Mouse (Mus musculus) forebrain, postnatal 0 days (tissue): ENCODE measurements at regions not wholly inside any gene's neighbourhood (a gene's known extent, or its start where the extent isn't known, plus 50 kb on each side); places are given as distances from the start of the nearest gene placed in this dataset.

Source experiments
- ATAC-seq: fragments of 200-750 bp; cut with Nextera tagmentation; 2 replicates; pipeline ENCODE4 v1.8.0; 2017; ENCODE audit warnings: mild to moderate bottlenecking, moderate library complexity
- DNase-seq: peaks from one replicate; pipeline ENCODE4 v3.0.0-alpha.2; 2015
- H3K27ac ChIP-seq: fragments of 300-500 bp; sonication (generic); 2 replicates; pipeline ENCODE4 v1.5.1; 2014; ENCODE audit warnings: low read depth, mild to moderate bottlenecking, antibody characterized with exemption, low read length, moderate library complexity, mixed read lengths
- H3K27me3 ChIP-seq: fragments of 300-500 bp; sonication (generic); 2 replicates; pipeline ENCODE4 v1.6.1; 2014; ENCODE audit warnings: mild to moderate bottlenecking, low read length, mixed read lengths; ENCODE audit not compliant: insufficient read depth
- H3K36me3 ChIP-seq: fragments of 300-500 bp; sonication (generic); 2 replicates; pipeline ENCODE4 v1.6.1; 2014; ENCODE audit warnings: mild to moderate bottlenecking, moderate library complexity; ENCODE audit not compliant: insufficient read depth
- H3K4me1 ChIP-seq: fragments of 300-500 bp; sonication (generic); 2 replicates; pipeline ENCODE4 v1.6.1; 2014; ENCODE audit warnings: antibody characterized with exemption; ENCODE audit not compliant: insufficient read depth
- H3K4me2 ChIP-seq: fragments of 300-500 bp; sonication (generic); 2 replicates; pipeline ENCODE4 v1.6.1; 2014; ENCODE audit warnings: low read depth, mild to moderate bottlenecking, moderate library complexity
- H3K4me3 ChIP-seq: fragments of 300-500 bp; sonication (generic); 2 replicates; pipeline ENCODE4 v1.5.1; 2014; ENCODE audit warnings: low read depth, low read length, mixed read lengths
- H3K9ac ChIP-seq: fragments of 300-500 bp; sonication (generic); 2 replicates; pipeline ENCODE4 v1.6.1; 2014; ENCODE audit warnings: mild to moderate bottlenecking
- H3K9me3 ChIP-seq: fragments of 300-500 bp; sonication (generic); 2 replicates; pipeline ENCODE4 v1.6.1; 2016; ENCODE audit warnings: low read length
- CTCF ChIP-seq: sonication (generic); IDR thresholded peaks from 2 replicates; pipeline ENCODE4 v1.5.1; 2016; ENCODE audit warnings: antibody characterized with exemption, control low read depth, low read depth
- WGBS: fragments of 180-500 bp; shearing (Covaris S2); extraction: QIAGEN DNeasy Blood & Tissue Kit; methylation state at CpG from one replicate; pipeline ENCODE4 v1.1.7; 2014; 5-methylcytosine and 5-hydroxymethylcytosine counted together

- TF ChIP-seq CTCF: no peak
- no peak for ATAC-seq
- no peak overlapping the region for H3K4me2 ChIP-seq
Measured at GRCm38 (mm10) chr7:95460889-95461288, 710.2 kb upstream of the Tenm4 start.

GRCm38 (mm10) chr7:95465506-95465905 is 705.5 kb upstream of the Tenm4 start:
- no peak overlapping the region for H3K4me2 ChIP-seq
- no peaks in the 10 kb centered on the region for H3K36me3 ChIP-seq
- no peak overlapping the region for H3K27ac ChIP-seq
- no peak overlapping the region for H3K9ac ChIP-seq
- no peak for TF ChIP-seq CTCF
- ATAC-seq (no peak), DNase-seq (no peak)
- 83% methylated on average over 4 of the region's 4 CpGs for WGBS
- no peaks in the 10 kb centered on the region for H3K4me1 ChIP-seq
- H3K4me3 ChIP-seq: no peak overlapping the region
- no peaks in the 10 kb centered on the region for H3K27me3 ChIP-seq
- H3K9me3 ChIP-seq: no peaks in the 10 kb centered on the region

More at GRCm38 (mm10) chr7:95460889-95461288, 710.2 kb upstream of the Tenm4 start:
- H3K36me3 ChIP-seq: no peaks in the 10 kb centered on the region
- 85% methylated on average over 4 of the region's 4 CpGs for WGBS
- no peak for DNase-seq
- H3K27ac ChIP-seq: no peak overlapping the region
- H3K4me3 ChIP-seq: no peak overlapping the region
- no peaks in the 10 kb centered on the region for H3K4me1 ChIP-seq
- H3K9me3 ChIP-seq: no peaks in the 10 kb centered on the region
- no peak overlapping the region for H3K9ac ChIP-seq
- no peaks in the 10 kb centered on the region for H3K27me3 ChIP-seq

DNA sequence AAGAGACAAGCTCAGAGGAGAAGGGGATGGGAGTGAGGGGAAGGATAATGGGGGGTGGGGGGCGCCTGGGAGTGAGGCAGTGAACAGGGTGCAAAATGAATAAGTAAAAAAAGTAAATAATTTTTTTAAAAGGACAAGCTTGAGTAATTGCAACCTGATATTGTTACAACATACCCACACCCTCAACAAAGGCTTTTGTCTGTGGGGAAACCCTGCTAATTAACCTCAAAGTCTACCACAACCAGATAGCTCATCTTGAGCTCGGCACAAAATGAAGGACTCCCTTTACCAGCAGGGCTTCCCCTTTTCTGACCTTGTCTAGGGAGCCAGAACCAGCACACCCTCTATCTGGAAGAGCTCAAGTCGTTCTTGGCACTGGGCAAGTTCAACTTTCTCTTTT is 704.0 kb upstream of the Tenm4 start:
- no peak overlapping the region for H3K4me3 ChIP-seq
- no peak for TF ChIP-seq CTCF
- H3K4me1 ChIP-seq: no peaks in the 10 kb centered on the region
- H3K4me2 ChIP-seq: no peak overlapping the region
- H3K9ac ChIP-seq: no peak overlapping the region
- H3K9me3 ChIP-seq: no peaks in the 10 kb centered on the region
- no peaks in the 10 kb centered on the region for H3K36me3 ChIP-seq
- WGBS: 24% methylated on average over 3 of the region's 3 CpGs
- H3K27me3 ChIP-seq: no peaks in the 10 kb centered on the region
- ATAC-seq (no peak), DNase-seq (no peak)
- H3K27ac ChIP-seq: no peak overlapping the region

DNA sequence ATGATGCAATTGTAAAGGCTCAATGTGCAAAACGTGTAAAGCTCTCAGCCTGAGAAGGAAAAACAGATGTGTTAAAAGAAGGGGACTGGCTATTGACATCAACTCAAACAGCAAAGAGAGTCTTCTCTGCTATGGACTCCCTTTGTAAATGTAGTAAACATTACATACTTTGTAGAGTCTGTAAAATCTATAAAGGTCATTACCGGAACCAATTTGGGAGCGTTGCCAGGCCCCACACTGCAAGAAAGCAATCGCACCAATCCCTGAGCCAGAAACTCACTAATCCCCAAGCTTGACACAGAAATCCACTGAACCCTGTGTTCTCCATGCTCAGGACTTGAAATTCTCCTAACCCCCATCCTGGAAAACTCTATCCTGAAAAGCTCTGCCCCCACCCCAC is 697.2 kb upstream of the Tenm4 start:
- Histone ChIP-seq H3K9me3 (no peaks in the 10 kb centered on the region), H3K27me3 (no peaks in the 10 kb centered on the region), H3K27ac (no peak overlapping the region), H3K4me2 (no peak overlapping the region), H3K4me3 (no peak overlapping the region), H3K9ac (no peak overlapping the region), H3K36me3 (no peaks in the 10 kb centered on the region), H3K4me1 (no peaks in the 10 kb centered on the region)
- no peak for DNase-seq
- 52% methylated on average over 4 of the region's 4 CpGs for WGBS
- no peak for ATAC-seq
- TF ChIP-seq CTCF: no peak

GRCm38 (mm10) chr7:95480121-95480726 is 690.8 kb upstream of the Tenm4 start:
- TF ChIP-seq CTCF: no peak
- Histone ChIP-seq H3K27ac (no peak overlapping the region), H3K36me3 (no peaks in the 10 kb centered on the region), H3K27me3 (no peaks in the 10 kb centered on the region), H3K9me3 (no peaks in the 10 kb centered on the region), H3K4me2 (no peak overlapping the region), H3K4me3 (no peak overlapping the region), H3K4me1 (no peaks in the 10 kb centered on the region), H3K9ac (no peak overlapping the region)
- DNase-seq: no peak
- ATAC-seq: no peak
- WGBS: 8% methylated on average over 5 of the region's 5 CpGs

DNA sequence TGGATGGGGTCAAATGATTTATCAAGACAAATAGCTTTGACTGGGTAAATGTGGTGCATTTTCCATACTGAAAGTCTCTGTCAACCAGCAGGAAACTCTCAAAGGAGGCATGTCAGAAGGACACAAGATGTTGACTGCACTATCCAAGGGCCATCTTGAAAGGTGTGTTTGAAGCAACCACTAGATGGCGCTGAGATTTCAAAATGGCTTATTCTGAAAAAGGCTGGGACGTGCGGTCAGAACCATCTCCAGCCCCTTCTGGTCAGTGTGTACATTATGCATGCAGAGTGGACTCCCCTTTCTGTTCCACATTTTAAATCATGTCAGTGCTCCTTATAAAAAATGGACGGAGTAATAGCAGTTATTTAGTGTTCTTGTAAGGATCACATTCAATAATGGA is 681.4 kb upstream of the Tenm4 start:
- Histone ChIP-seq H3K4me2 (no peak overlapping the region), H3K27ac (no peak overlapping the region), H3K4me1 (no peaks in the 10 kb centered on the region), H3K27me3 (no peaks in the 10 kb centered on the region), H3K36me3 (no peaks in the 10 kb centered on the region), H3K9me3 (no peaks in the 10 kb centered on the region), H3K9ac (no peak overlapping the region), H3K4me3 (no peak overlapping the region)
- ATAC-seq (no peak), DNase-seq (peak; percentile 61)
- peak; percentile 70 for TF ChIP-seq CTCF
- WGBS: 7% methylated on average over 4 of the region's 4 CpGs

- Histone ChIP-seq H3K4me2 (no peak overlapping the region), H3K36me3 (no peaks in the 10 kb centered on the region), H3K27me3 (no peaks in the 10 kb centered on the region), H3K4me1 (no peaks in the 10 kb centered on the region), H3K27ac (no peak overlapping the region), H3K4me3 (no peak overlapping the region), H3K9ac (no peak overlapping the region), H3K9me3 (no peaks in the 10 kb centered on the region)
- 88% methylated on average over 1 of the region's 1 CpGs for WGBS
- peak; percentile 15; the same call in 1 of the 2 replicates for TF ChIP-seq CTCF
- DNase-seq: no peak
- ATAC-seq: no peak
Measured at GRCm38 (mm10) chr7:95494793-95495192, 676.3 kb upstream of the Tenm4 start.
